Mouse (Mus musculus): Measurements from ENCODE around the gene Selenov.

DNA sequence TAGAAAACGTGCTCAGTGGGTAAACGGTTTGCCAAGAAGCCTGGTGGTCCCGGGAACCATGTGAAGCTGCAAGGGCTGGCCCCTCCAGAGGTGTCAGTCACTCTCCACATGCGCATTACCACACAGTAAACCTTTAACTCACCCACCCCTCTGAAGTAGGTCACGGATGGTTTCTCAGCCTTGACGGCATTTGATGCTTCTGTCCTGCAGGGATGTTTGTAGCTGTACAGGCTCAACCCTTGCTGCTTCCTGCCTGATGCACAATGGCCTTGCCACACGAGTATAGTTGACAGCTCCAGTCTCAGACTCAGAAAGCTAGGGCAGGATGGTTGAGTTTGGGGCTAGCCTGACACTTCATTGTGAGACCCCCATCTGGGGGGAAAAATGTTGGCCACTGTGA is 10.4 kb downstream of the Selenov start:
- TF ChIP-seq CTCF (conservative IDR thresholded peaks at IDR 0.05; ENCODE audit: insufficient read depth, insufficient read length, low read depth, low read length) (no peak), POLR2A (IDR thresholded peaks at IDR 0.05; ENCODE audit: low read depth, low read length) (no peak)
